Mouse (Mus musculus) CH12.LX (cell line): ENCODE data around the gene Runx3.

Experiments
- CTCF ChIP-seq, 2 experiments: IDR thresholded peaks in 1 of 2; conservative IDR thresholded peaks in 1 of 2; 2 replicates each; pipeline ENCODE4 v1.5.1; 2011 to 2012; ENCODE audit warnings: low read depth in 2 of 2, low read length in 2 of 2, improper control_type of control experiment in 1 of 2, inconsistent platforms in 1 of 2, mild to moderate bottlenecking in 1 of 2, moderate library complexity in 1 of 2
- ELF1 ChIP-seq: IDR thresholded peaks from 2 replicates; pipeline ENCODE4 v1.6.1; 2014; ENCODE audit warnings: low read depth, mild to moderate bottlenecking, inconsistent platforms, low read length, improper control_type of control experiment
- EP300 ChIP-seq: IDR thresholded peaks from 2 replicates; pipeline ENCODE4 v1.6.1; 2011; ENCODE audit warnings: low read length, improper control_type of control experiment
- POLR2A ChIP-seq: IDR thresholded peaks from 2 replicates; pipeline ENCODE4 v1.6.1; 2011; ENCODE audit warnings: low read depth, mild to moderate bottlenecking, improper control_type of control experiment, low read length
- RCOR1 ChIP-seq: conservative IDR thresholded peaks from 2 replicates; pipeline ENCODE4 v1.6.1; 2012; ENCODE audit warnings: low read depth, mild to moderate bottlenecking, inconsistent platforms, low read length, improper control_type of control experiment
- SIN3A ChIP-seq: IDR thresholded peaks from 2 replicates; pipeline ENCODE4 v1.6.1; 2012; ENCODE audit warnings: low read length, improper control_type of control experiment, inconsistent platforms
- TBP ChIP-seq: conservative IDR thresholded peaks from 2 replicates; pipeline ENCODE4 v1.6.1; 2011; ENCODE audit warnings: low read depth, low read length, improper control_type of control experiment
- USF1 ChIP-seq: IDR thresholded peaks from 2 replicates; pipeline ENCODE4 v1.6.1; 2014; ENCODE audit warnings: low read depth, mild to moderate bottlenecking, inconsistent platforms, low read length, improper control_type of control experiment

GRCm38 (mm10) chr4:135209846-135210245 lies 89.4 kb downstream of the Runx3 start:
- TF ChIP-seq CTCF (conservative IDR thresholded peaks at IDR 0.05 in 1 of 2, IDR thresholded peaks at IDR 0.05 in 1 of 2; ENCODE audit: low read depth in 2 of 2, low read length in 2 of 2) (peak in 1 of 2 experiments; percentile 49; a peak in 2 of 4 replicates), SIN3A (no peak), TBP (no peak), EP300 (no peak), ELF1 (no peak), RCOR1 (no peak), POLR2A (no peak), USF1 (no peak)
